Mouse (Mus musculus): Measurements from ENCODE around the gene Prtg.

Gene Prtg

GRCm38 (mm10) chr9:72810607-72811006 lies 3.9 kb downstream of the Prtg start:
- no peak for DNase-seq

- no peak for DNase-seq
Measured at GRCm38 (mm10) chr9:72812091-72812490, 5.4 kb downstream of the Prtg start.

- DNase-seq, result peak in 1 of 2 experiments; percentile 15
Measured at GRCm38 (mm10) chr9:72812594-72813570, 6.2 kb downstream of the Prtg start.

GRCm38 (mm10) chr9:72825511-72825910 lies 18.8 kb downstream of the Prtg start:
- DNase-seq, result no peak

- DNase-seq, result no peak
Measured at GRCm38 (mm10) chr9:72825976-72826375, 19.3 kb downstream of the Prtg start.

- DNase-seq, result no peak
Measured at GRCm38 (mm10) chr9:72828616-72829257, 22.1 kb downstream of the Prtg start.

- DNase-seq, result peak in 1 of 2 experiments; percentile 13
Measured at GRCm38 (mm10) chr9:72833992-72834696, 27.5 kb downstream of the Prtg start.

GRCm38 (mm10) chr9:72835007-72835406 lies 28.3 kb downstream of the Prtg start:
- no peak for DNase-seq

- DNase-seq, result no peak
Measured at GRCm38 (mm10) chr9:72836708-72837495, 30.2 kb downstream of the Prtg start.

- no peak for DNase-seq
Measured at GRCm38 (mm10) chr9:72837598-72838160, 31.0 kb downstream of the Prtg start.

- DNase-seq, result no peak
Measured at GRCm38 (mm10) chr9:72838256-72838655, 31.6 kb downstream of the Prtg start.

GRCm38 (mm10) chr9:72839346-72839990 lies 32.8 kb downstream of the Prtg start:
- DNase-seq, result no peak

- no peak for DNase-seq
Measured at GRCm38 (mm10) chr9:72844496-72844895, 37.8 kb downstream of the Prtg start.

GRCm38 (mm10) chr9:72846160-72846559 lies 39.5 kb downstream of the Prtg start:
- DNase-seq, result no peak

GRCm38 (mm10) chr9:72851541-72851940 lies 44.9 kb downstream of the Prtg start:
- no peak for DNase-seq

GRCm38 (mm10) chr9:72851979-72852378 lies 45.3 kb downstream of the Prtg start:
- no peak for DNase-seq

- no peak for DNase-seq
Measured at GRCm38 (mm10) chr9:72853681-72854190, 47.1 kb downstream of the Prtg start.

GRCm38 (mm10) chr9:72856721-72857120 lies 50.0 kb downstream of the Prtg start:
- DNase-seq, result no peak

- no peak for DNase-seq
Measured at GRCm38 (mm10) chr9:72860764-72861163, 54.1 kb downstream of the Prtg start.

GRCm38 (mm10) chr9:72861235-72861634 lies 54.6 kb downstream of the Prtg start:
- no peak for DNase-seq

- no peak for DNase-seq
Measured at GRCm38 (mm10) chr9:72862186-72862585, 55.5 kb downstream of the Prtg start.

All from lung, adult 18-20 months (tissue).